Mouse (Mus musculus): ENCODE data around the gene Lsm10.

Gene Lsm10

GRCm38 (mm10) chr4:126118651-126119050 is 22.2 kb downstream of the Lsm10 start:
- DNase-seq (ENCODE audit: low spot score in 2 of 2): peak; percentile 78 to 90

- no peak for DNase-seq (ENCODE audit: low spot score in 2 of 2)
These were observed 22.6 kb downstream of the Lsm10 start for GRCm38 (mm10) chr4:126119051-126119450.

- DNase-seq (ENCODE audit: low spot score in 2 of 2): no peak
These were observed 23.6 kb downstream of the Lsm10 start for GRCm38 (mm10) chr4:126120052-126120451.

DNA sequence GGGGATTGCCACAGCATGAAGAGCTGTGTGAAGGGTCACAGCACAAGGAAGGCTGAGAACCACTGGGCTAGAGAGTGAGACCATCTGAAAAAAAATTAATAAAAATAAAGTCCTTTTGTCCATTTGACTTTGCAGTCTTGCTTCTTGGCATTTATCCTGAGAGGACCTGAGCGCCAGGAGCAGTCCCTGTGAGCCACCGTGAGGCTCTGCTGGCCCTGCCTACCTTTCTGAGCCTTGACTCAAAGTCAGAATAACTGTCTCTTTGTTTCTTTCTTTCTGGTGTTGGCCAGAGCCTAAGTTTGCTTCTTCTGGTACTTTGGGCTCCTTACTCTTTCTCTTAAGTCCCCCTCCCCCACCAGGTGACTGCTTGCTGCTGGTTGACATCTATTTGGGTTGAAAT is 24.1 kb downstream of the Lsm10 start:
- no peak for DNase-seq (ENCODE audit: low spot score in 2 of 2)

DNA sequence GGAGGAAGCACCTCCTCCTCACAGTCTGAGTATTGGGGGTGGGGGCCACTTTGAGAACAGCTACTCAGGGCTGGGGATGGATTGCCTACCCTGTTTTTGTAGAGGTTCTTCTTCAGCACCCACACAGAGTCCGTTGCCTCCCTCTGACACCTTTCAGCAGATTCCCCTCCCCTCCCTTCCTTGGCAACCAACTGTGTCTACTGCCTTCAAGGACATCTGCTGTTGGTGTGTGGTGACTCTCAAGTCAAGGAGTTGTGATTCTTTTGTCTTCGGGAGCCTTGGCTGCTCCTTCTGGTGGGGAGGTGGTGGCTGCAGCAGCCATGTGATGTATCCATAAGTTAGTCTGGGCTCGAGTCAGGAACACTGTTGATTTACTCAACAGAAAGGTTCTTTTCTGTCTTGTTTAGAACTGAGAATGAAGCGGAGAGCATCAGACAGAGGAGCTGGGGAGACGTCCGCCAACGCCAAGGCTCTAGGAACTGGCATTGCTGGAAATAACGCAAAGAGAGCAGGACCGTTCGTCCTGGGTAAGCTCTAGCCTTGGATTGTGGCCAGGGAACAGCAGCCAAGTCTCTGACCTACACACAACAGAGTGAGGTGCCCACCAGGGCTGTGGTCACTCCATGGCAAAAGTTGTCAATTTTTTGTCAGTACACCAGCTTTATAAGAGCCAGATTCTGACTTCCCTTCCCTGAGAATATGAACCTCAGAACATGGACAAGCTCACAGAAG is 27.1 kb downstream of the Lsm10 start:
- no peak for DNase-seq (ENCODE audit: low spot score in 2 of 2)

- no peak for DNase-seq (ENCODE audit: low spot score in 2 of 2)
These were observed 34.1 kb downstream of the Lsm10 start for GRCm38 (mm10) chr4:126130502-126130901.

- DNase-seq (ENCODE audit: low spot score in 2 of 2): peak; percentile 79 to 91
These were observed 35.1 kb downstream of the Lsm10 start for GRCm38 (mm10) chr4:126131290-126132121.

- no peak for DNase-seq (ENCODE audit: low spot score in 2 of 2)
These were observed 36.3 kb downstream of the Lsm10 start for GRCm38 (mm10) chr4:126132636-126133264.

GRCm38 (mm10) chr4:126134236-126134635 is 37.8 kb downstream of the Lsm10 start:
- DNase-seq (ENCODE audit: low spot score in 2 of 2): no peak

GRCm38 (mm10) chr4:126134639-126135038 is 38.2 kb downstream of the Lsm10 start:
- DNase-seq (ENCODE audit: low spot score in 2 of 2): peak in 1 of 2 experiments; percentile 29

GRCm38 (mm10) chr4:126137773-126138172 is 41.4 kb downstream of the Lsm10 start:
- no peak for DNase-seq (ENCODE audit: low spot score in 2 of 2)

GRCm38 (mm10) chr4:126141021-126141420 is 44.6 kb downstream of the Lsm10 start:
- no peak for DNase-seq (ENCODE audit: low spot score in 2 of 2)

- no peak for DNase-seq (ENCODE audit: low spot score in 2 of 2)
These were observed 49.0 kb downstream of the Lsm10 start for GRCm38 (mm10) chr4:126145396-126145795.

GRCm38 (mm10) chr4:126146974-126147532 is 50.6 kb downstream of the Lsm10 start:
- DNase-seq (ENCODE audit: low spot score in 2 of 2): no peak

GRCm38 (mm10) chr4:126147533-126148160 is 51.2 kb downstream of the Lsm10 start, which contains the start of gene Eva1b:
TSS of gene Eva1b (plus strand) at chr4:126147744.
- DNase-seq (ENCODE audit: low spot score in 2 of 2): no peak
